Mouse (Mus musculus) CD4-positive, CD25-positive, alpha-beta regulatory T cell, adult 4 months (primary cell): ENCODE measurements around the gene Car5a. TPM values are rescaled to one million over a fixed set of nuclear protein-coding genes. Genes with fewer than 3 reads are reported as not detected.

Experiments
- ATAC-seq: one replicate; pipeline ENCODE4 v1.8.0; 2017
- polyA plus RNA-seq, 2 experiments: library from polyadenylated mRNA; unstranded; fragments of 100-300 nt; shearing (Covaris generic); gene quantifications; one replicate each; pipeline ENCODE4 v1.2.1; 2017

The Car5a gene
- polyA plus RNA-seq, 2 experiments from 2014 or later = not detected

DNA sequence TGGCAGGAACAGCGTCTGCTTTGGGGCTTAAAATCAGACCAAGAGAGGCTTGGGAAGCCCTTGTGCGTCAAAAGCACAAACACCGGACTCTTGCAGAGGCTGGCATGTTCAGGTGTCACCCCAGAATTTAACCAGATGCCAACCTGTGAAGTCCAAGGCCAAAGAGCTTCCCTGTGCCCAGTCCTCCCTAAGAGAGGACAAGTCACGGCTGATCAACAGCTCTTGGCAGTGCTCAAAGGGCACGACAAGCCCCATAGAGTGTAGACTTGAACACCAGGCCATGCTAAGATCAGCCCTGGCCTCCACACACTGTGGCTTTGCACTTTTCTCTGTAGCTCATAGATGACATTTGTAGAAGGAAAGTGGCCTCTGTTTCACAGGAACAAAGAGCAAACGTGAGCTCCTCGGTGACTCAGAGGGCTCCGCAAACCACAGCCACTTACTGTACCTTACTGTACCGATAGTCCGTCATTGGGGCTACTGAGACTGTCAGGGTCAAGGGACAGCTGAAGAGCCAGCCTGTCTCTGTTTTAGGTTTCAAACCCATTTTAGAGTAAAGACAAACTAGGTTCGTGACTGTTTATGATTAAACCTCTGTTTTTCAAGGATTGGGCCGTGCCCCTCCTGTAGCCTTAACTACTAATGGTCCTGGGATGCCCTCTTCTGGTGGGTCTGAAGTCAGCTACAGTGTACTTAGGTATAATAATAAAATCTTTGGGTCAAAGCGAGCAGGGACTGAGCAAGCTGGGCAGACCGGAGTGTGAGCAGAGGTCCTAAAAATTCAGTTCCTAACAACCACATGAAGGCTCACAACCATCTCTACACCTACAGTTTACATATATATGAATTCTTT lies 11.8 kb downstream of the Car5a start:
- no peak for ATAC-seq

DNA sequence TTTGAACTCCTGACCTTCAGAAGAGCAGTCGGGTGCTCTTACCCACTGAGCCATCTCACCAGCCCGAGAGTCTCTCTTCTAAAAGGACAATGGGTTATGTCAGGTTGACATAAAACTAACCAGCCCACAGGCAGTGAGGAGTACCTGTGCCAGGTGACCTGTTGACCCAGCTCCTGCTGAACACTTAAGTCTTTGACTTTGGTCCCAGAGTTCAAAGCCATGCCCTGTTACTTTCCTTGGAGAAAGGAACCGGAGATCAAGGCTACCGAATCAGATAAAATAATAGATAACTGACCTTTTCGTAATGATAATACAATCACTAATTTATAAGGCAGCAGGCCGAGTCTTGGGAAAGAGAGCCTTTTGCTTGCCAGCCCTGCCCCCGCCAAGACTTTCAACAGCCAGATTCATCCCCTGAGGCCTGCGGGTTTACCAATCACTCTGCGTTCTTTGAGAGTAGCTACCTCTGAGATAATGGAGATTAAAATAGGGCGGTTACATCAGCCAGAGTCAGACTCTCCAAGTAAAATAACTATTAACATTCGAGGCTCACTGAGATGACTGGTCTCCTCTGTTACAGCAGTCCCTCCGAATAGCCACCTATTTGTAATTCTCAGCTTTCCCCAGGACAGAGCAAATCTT lies 12.6 kb downstream of the Car5a start:
- ATAC-seq = no peak

DNA sequence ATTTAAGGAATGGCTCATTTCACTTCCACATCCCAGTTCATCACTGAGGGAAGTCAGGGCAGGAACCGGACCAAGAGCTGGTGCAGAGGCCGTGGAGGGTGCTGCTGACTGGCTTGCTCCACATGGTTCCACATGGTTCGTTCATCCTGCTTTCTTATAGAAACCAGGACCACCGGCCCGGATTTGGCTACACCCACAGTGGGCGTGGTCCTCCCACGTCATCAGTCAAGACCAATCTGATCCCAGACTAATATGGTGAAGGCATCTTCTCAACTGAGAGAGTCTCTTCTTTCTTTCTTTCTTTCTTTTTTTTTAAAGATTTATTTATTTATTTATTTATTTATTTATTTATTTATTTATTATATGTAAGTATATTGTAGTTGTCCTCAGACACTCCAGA lies 13.1 kb downstream of the Car5a start:
- ATAC-seq = no peak

DNA sequence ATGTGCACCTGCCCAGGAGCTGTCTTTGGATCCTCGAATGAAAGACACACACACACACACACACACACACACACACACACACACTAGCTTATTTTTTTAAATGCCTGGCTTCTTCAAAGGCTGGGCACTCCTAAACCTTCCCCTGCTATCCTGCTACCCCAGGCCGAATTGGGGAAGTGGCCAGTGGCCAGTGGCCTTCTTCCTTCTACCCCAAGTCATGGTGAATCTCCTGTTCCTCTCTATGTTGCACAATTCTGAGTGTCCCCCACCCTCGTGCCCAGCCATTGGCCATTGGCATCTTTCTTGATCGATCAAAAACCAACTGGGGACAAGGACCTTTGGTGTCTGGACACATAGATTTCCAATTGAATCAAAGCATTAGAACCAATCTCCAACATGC lies 14.7 kb downstream of the Car5a start:
- ATAC-seq = no peak

DNA sequence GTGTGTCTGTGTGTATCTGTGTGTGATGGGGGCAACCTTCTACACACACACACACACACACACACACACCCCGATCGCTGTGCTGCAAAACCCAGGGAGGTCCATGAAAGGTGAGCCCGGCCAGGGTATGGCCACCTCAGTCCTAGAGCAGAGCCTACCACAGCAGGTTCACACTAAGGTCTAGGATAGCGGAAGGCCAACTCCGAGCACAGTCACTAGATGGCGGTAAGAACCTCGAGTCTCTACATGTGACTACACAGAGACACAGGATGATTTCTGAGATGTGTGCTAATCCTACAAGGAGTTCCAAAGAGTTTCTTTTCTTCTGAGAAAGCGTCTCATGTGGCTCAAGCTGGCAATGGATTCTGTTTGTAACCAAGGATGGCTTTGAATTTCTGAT lies 17.4 kb downstream of the Car5a start:
- ATAC-seq = peak; percentile 71

DNA sequence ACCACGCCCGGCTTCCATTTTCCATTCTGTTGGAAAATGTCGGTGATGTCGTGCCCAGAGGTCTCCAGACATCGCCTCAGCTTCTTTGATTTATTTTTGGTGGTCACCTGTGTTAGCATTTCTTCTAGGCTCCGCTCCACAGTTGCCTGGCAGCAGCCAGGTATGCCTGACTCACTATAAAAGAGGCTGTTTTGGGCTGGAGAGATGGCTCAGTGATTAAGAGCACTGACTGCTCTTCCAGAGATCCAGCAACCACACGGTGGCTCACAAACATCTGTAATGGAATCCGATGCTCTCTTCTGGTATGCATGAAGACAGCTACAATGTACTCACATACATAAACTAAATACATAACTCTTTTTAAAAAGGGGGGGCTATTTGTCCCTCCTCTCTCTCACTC lies 18.4 kb downstream of the Car5a start:
- no peak for ATAC-seq

DNA sequence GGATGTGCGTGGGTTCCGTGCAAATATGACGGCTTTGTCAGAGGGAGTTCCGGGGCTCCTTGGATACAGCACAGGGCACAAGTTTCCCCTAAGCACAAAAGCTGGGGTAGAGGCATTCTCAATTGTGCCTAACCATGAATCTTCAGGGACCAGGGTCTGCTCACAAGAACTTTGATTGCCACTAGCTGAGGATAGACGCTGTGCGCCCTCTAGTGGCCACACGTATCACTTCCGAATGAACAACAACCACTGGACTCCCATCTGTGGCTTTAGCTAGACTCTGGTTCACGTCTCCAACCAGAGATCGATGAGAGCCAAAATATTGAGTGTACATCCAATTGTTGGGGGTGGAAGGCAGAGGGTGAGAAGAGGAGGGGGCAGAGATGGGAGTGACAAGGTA lies 19.1 kb downstream of the Car5a start:
- ATAC-seq = peak; percentile 54

DNA sequence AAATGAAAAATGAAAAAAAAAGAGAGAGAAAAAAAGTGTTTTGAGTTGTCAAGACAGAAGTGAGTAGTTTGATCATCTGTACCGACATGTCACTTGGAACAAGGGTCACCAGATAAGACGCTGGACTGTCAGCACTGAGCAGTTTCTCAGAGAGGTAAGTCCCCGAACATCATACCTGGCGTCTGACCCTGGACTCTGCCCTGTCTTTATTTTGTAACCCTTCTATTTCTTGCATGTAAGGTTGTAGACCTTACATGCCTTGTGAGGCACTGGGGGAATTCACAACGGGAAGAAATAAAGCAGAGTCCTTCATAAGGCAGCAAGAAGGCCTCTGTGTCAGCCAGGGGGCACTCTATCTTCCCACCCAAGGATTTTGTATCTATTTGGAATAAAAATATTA lies 20.0 kb downstream of the Car5a start:
- no peak for ATAC-seq

DNA sequence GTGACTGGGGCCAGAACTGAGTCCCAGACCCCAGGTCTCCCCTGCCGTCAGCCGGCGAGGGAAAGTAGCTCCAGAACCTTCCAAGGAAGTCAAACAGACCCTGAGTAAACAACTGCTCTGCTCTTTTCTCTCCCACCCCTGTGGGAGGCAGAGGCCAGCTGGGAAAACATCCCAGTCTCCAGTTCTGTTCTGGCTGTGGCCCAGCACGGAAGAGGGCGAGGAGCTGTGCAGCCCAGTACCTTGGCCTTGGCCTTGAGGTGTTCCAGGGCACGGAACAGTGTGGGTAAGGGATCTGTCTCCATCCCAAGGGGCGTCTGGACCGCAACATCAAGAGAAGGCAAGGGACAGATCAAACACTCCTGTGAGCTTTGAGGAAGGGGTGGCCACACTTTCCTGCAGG lies 22.6 kb downstream of the Car5a start:
- no peak for ATAC-seq

DNA sequence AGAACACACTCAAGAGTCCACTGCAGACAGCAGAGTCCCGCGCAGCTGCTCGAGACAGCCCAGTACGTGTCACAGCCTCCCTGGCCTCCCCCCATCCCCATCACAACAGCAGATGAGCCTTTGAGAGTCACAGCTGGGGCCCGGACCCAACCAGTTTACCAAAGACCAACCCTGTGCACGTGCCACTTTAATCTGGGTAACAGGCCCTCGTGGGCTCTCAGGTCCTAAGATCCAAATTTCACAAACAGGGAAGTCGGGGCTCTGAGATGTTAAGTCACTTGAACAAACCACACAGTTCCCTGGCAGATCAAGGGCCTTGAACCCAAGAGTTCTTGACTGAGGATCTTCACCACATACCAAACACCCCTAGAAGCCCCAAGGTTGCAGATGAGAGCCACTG lies 23.1 kb downstream of the Car5a start:
- no peak for ATAC-seq

DNA sequence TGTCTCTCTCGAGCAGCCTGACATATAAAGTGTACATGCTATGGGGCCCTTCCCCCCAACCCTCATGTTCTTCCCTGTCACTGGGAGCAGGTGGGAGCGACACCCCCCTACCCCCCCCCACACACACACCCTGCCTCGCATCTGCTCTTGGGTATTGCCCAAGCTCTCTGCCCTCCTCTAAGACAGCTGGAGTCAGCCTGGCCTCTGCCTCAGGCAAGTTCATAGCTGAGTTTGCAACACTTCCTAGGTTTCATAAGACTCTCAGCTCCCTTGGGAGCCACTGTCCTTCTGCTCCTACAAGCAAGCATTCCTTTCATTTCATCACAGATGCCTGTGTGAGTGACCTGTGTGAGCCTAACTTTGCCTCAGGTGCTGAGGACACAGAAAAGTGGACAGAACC lies 25.0 kb downstream of the Car5a start:
- ATAC-seq = no peak

DNA sequence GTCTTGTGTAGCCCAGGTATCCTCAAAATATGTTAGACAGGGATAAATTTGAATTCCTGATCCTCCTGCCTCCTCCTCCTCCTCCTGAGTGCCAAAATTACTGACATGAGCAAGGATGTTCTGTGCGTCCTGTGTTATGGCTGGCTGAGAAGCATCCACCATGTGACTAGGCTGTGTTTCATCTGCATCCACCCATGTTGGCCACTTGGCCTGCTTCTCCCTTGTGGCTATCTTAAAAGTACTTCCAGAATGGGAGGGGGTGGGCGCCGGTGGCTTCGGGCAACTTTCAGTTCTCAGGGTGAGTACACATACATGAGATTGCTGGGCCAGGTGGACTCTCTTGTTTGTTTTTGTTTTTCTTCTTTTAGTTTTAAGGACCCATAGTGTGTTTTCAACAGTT lies 25.5 kb downstream of the Car5a start:
- ATAC-seq = no peak

DNA sequence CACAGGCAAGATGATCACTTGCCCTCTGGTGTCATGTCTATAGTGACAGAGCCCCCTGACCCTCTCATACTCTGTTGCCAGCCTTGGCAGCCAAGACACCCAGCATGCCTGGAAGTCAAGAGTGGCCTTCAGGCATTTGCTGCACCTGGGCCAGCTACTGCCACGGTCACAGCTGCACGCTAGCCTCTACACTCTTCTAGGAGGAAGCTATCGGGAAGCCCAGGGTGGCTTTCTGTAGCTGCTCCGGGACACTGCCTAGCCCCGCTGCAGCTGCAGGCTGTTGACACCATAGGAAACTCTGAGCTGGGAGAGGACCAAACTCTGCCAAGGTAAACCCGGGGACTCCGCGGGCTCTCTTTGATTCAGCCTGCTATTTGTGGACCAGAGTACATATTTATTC lies 31.3 kb downstream of the Car5a start:
- ATAC-seq = no peak

DNA sequence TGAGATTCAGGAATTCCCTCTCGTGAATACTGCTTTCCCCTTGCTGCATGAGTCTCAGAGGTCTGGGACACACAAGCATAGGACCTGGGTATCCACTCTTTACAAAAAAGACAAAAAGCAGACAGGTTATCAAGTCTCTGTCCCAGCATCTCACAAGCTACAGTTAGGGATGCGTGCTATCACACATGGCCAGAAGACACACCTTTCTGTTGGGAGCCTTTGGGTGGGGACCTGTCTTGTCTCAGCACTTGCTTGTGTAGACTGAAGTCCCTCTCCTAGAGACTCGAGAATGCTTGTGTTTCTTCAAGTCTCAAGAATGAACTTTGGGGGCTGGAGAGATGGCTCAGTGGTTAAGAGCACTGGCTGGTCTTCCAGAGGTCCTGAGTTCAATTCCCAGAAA lies 31.9 kb downstream of the Car5a start:
- ATAC-seq = no peak

DNA sequence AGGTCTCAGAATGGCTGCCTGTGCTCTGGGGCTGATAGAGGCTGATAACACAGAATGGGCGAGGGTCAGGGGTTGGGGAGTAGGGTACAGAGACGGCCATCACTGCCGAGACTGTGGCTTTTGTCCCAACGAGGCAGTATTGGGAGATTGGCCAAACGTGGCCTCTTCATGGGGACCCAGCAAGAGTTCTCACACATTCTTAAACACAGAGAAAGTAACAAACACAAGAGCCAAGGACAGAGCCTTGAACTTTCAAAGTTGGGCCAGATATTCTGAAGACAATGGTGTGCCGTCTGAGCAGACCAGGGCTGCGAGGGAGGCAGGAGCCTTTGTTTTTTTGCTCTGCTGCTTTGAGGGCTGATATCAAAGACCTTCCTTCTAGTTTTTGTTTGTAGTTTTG lies 32.7 kb downstream of the Car5a start:
- ATAC-seq = no peak

DNA sequence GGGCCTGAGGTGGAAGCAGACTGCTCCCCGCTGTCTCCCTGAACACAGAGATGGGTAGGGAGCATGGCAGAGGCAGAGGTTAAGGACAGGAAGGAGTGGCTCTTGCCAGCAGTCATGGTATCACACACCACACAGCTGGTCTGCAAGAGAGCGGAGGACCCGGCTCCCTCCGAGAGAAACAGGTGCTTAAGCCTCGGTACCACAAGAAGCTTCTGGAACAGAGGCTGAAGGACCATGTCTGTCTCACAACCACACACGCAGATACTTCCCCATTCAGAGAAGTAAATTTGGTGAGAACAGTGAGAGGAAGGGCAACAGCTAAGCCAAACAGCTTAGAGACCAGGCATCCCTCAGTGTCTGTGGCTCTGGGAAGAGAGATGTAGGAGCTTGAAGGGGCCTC lies 33.3 kb downstream of the Car5a start:
- no peak for ATAC-seq

DNA sequence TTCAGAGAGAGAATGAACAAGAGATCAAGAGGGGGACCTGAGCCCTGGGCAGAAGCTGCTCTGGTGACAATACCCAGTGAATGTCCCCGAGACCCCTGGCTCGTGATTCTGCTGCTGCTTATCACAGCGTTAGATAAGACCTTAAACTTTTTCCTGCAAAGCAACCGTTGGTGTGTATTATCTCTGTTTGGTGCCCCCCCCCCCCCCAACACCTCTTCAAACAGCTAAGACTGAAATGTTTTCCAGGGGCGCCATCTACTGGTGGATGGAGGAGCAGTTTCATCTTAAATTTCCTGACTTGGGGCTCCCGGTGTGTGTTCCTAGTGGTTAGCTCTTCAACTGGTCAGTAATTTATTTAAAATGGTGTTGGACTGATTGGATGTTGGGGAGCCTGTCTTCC lies 35.0 kb downstream of the Car5a start:
- ATAC-seq = no peak

DNA sequence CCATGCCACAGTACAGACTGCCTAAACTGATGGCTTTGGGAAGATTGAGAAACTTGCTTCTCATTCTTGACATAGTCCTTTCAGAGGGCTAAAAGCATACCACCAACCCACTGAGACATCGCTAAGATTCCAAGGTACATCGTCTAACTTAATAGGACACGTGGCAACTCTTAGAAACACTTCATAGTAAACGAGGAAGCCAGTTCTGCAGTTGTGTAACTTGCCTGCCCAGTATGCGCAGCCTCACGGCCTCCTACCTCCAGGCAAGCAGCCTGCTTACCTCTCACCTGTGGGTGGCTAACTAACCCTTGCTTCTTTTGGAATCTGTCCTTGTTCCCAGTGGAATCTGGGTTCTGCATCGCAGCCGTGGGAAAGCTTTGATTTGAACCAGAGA lies 35.6 kb downstream of the Car5a start:
- no peak for ATAC-seq

DNA sequence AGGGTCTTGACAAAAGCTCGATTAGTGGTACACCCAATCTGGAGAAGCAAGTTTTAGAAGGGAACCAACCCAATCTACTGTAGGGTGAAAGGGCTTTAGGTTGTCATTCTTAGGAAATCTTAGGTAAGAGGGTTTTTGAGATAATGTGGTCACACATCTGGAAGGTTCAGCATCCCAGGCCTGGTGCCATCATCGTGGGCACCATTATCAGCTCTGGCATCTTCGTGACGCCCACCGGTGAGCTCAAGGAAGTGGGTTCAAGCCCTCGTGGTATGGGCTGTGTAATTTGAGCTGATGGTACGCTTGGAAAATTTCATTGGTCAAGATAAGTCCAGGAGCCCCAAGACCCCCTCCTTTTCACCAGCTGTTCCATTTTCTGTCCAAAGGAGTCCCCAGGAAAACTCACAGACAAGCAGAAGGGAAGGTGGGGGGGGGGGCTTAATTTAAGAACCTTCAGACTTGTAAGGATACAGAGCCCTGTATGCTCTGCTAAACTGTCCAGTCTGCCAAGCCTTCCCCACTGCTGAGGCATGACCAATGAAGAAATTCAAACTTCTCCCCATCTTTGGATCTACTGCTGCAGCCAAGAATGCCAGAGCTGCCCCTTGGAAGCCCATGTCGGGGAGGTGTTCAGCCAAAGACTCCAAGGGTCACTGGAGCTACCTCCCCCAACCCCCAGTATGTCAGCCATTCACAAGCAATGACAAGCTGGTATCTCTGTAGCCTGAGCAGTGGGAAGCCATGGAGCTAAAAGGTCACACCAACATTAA lies 36.1 kb downstream of the Car5a start:
- ATAC-seq = no peak

DNA sequence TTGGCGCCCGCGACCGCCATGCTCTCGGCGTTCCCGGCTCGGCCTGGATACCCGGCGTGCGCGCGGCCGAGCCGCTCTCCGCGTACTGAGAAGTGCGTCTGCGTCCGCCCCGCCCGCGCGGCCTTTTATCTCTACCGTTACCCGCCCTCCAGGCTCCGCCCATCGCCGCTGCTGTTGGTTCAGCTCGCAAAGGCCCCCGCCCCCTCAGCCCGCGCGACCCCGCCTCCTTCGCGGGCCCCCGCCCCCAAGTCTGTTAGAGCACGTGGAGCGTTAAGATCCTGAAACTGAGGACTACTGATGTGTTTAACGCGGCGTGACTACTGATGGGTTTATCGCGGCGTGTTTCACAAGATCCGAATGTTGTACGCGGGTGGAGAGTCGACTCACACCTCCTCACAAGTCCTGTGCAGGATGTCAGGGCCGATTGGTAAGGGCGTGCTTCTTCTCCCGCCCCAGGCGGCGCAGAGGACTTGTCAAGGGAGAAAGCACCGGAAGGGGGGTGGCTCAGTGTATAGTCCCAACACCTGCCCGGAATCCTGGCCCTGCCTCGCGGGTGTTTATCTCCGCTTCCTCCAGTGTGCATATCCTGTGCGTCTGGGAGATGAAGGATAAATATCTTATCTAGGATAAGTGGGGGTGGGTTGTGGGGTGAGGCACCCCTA lies 37.0 kb downstream of the Car5a start, which contains the start of gene Slc7a5:
Gene Slc7a5 (minus strand): TSS at position 108 of the 662 bp plus-strand sequence.
- ATAC-seq = peak; percentile 86

DNA sequence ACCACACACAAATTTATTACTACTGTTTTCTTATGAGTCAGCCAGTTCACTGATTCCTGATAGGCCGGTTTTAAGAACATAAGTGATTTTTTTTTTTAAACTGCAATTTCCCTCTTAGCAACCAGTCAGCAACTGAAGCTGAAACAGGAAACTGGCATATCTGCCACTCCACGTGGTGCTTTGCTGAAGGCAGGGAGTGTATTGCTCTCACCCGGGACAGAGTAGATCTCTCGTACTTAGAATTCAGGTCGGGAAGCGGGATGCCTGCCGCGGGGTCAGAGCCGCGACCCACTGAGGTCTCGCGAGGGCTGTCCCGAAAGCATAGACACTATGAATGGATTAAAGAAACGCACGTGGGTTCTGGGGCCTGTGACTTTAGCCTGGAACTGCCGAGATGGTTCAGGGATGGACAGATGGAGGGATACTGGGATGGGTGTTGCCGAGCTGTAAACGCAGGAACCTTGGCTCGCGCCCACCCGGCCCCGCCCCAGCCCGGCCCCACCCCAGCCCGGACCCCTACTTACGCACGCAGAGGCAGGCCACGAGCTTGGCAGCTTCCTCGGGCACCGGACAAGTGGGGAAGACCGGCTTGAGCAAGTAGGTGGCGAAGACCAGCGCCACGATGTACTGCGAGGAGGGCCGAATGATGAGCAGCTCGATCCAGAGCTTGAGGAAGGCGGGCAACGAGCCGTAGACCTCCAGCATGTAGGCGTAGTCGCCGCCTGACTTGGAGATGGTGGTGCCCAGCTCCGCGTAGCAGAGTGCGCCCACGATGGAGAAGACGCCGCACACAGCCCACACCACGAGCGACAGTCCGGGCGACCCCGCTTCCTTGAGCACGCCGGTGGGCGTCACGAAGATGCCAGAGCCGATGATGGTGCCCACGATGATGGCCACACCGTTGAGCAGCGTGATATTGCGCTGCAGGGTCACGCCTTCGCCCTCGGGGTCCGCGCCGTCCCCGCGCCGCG lies 37.9 kb downstream of the Car5a start:
- peak; percentile 40 for ATAC-seq

DNA sequence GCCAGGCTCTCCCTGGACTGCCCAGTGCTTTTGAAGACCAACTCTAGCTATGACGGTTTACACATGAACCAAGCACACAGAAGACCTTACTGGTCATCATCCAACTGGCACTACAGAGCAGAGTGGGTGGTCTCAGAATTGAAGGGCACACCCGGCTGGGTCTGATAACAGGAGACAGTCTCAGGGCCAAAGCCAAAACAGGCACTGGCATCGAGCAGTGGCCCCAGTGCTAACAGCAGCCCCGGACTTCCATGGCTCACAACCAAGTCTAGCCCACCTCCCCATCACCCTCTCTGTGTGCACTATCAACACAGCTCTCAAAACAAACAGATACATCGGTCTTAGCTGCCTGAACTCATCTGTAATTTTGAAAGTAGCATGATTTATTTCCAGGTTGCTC lies 38.8 kb downstream of the Car5a start:
- no peak for ATAC-seq
